ENCODE assay signal across 8 mouse cellular contexts in the genomic region with DNA sequence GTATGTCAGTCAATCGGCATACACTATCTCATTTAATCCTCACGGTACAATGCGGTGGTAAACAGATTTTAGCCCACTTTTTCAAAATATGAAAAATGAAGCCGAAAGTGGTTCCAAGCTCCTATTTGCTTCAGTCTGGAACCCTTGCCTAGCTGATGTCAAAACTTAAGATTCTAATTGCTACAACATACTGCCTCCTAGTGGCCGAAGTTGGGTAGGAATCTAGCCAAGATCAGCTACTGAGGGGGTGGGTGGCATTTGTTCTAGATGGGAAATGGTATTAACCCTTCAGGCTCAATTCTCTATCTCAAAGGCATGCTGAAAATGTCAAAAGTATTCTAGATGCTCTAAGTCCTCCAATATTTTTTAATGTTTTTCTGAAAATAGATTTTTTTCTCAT.
A peak's percentile ranks its signal among the peaks of the same experiment; 100 is the strongest.
DNase-seq lines count a peak whose midpoint lies in the region; ATAC-seq and TF ChIP-seq lines count a peak whose summit lies in the region.

No protein-coding gene starts in this region.

- WGBS in hindbrain, embryonic 14.5 days, result 60% methylated on average over 5 of the region's 5 CpGs
- 67% methylated on average over 5 of the region's 5 CpGs for WGBS in hindbrain, embryonic 12.5 days
- WGBS in thymus, adult 2 months, result 60% methylated on average over 5 of the region's 5 CpGs

- H3K4me1 ChIP-seq in hindbrain, embryonic 14.5 days (replicated peaks; ENCODE audit: control insufficient read depth, insufficient read depth, low read length), result no peaks in the 10 kb centered on the region
- H3K4me1 ChIP-seq in hindbrain, embryonic 12.5 days, result no peaks in the 10 kb centered on the region
- H3K4me1 ChIP-seq in E14TG2a.4 (replicated peaks; ENCODE audit: low read depth, low read length), result no peaks in the 10 kb centered on the region
- H3K4me1 ChIP-seq in testis, adult 2 months (ENCODE audit: control insufficient read depth, insufficient read depth, low read length), result no peaks in the 10 kb centered on the region
- H3K4me1 ChIP-seq in thymus, adult 2 months (replicated peaks; ENCODE audit: control insufficient read depth, insufficient read depth, low read length), result no peaks in the 10 kb centered on the region

- no peaks in the 10 kb centered on the region for H3K27me3 ChIP-seq in hindbrain, embryonic 14.5 days (ENCODE audit: control insufficient read depth, insufficient read depth, low read length)
- H3K27me3 ChIP-seq in hindbrain, embryonic 12.5 days, result no peaks in the 10 kb centered on the region
- no peaks in the 10 kb centered on the region for H3K27me3 ChIP-seq in E14TG2a.4 (ENCODE audit: insufficient read depth, low read length)
- peaks cover 2% of the 10 kb centered on the region for H3K27me3 ChIP-seq in Patski
- no peaks in the 10 kb centered on the region for H3K27me3 ChIP-seq in testis, adult 2 months (ENCODE audit: control insufficient read depth, insufficient read depth, low read length)
- H3K27me3 ChIP-seq in thymus, adult 2 months (ENCODE audit: control insufficient read depth, insufficient read depth, low read length), result no peaks in the 10 kb centered on the region

- ATAC-seq in hindbrain, embryonic 14.5 days (ENCODE audit: low FRiP score), result no peak
- no peak for ATAC-seq in hindbrain, embryonic 12.5 days (ENCODE audit: low FRiP score)
- no peak for ATAC-seq in Patski
- no peak for ATAC-seq in frontal cortex, adult (ENCODE audit: low TSS enrichment)

- POLR2A ChIA-PET in Patski (lab: Charles Lee), result no interaction called here

- H3K36me3 ChIP-seq in hindbrain, embryonic 14.5 days (replicated peaks; ENCODE audit: control insufficient read depth, insufficient read depth), result no peaks in the 10 kb centered on the region
- no peaks in the 10 kb centered on the region for H3K36me3 ChIP-seq in hindbrain, embryonic 12.5 days
- no peaks in the 10 kb centered on the region for H3K36me3 ChIP-seq in E14TG2a.4 (ENCODE audit: insufficient read depth, low read length)
- no peaks in the 10 kb centered on the region for H3K36me3 ChIP-seq in testis, adult 2 months (ENCODE audit: control insufficient read depth, insufficient read depth, low read length)
- no peaks in the 10 kb centered on the region for H3K36me3 ChIP-seq in thymus, adult 2 months (ENCODE audit: control insufficient read depth, insufficient read depth, low read length)

- in situ Hi-C loops in Patski (cut with MboI; ENCODE audit: low pct_unique_long_range_greater_than_20kb), result no loop called here

- H3K9ac ChIP-seq in hindbrain, embryonic 14.5 days, result no peak overlapping the region
- no peak overlapping the region for H3K9ac ChIP-seq in hindbrain, embryonic 12.5 days

- CTCF ChIA-PET in Patski (lab: Charles Lee), result no interaction called here

- H3K4me2 ChIP-seq in hindbrain, embryonic 14.5 days (replicated peaks), result no peak overlapping the region
- no peak overlapping the region for H3K4me2 ChIP-seq in hindbrain, embryonic 12.5 days (replicated peaks)

- peak; percentile 69 for DNase-seq in hindbrain, embryonic 14.5 days (ENCODE audit: low spot score)
- no peak for DNase-seq in Patski (ENCODE audit: low read depth, low spot score)
- DNase-seq in kidney, postnatal 4 days, result peak; percentile 42 to 47
- DNase-seq in thymus, adult 2 months, result no peak

- TF ChIP-seq CTCF in E14TG2a.4 (conservative IDR thresholded peaks at IDR 0.05; ENCODE audit: low read length) (peak; percentile 71), Patski (IDR thresholded peaks at IDR 0.05) (peak; percentile 25)
- peak; percentile 21; the same call in 1 of the 2 replicates for TF ChIP-seq CTCF in testis, adult 2 months (IDR thresholded peaks at IDR 0.05; ENCODE audit: control insufficient read depth, insufficient read depth, insufficient replicate concordance, low read depth, low read length)
- no peak for TF ChIP-seq CTCF in thymus, adult 2 months (IDR thresholded peaks at IDR 0.05; ENCODE audit: borderline replicate concordance, control insufficient read depth, extremely low read depth, insufficient read depth, low read length, poor library complexity)

- TF ChIP-seq POLR2A in testis, adult 2 months (IDR thresholded peaks at IDR 0.05; ENCODE audit: control insufficient read depth, low read depth, low read length), result no peak
- no peak for TF ChIP-seq POLR2A in thymus, adult 2 months (IDR thresholded peaks at IDR 0.05; ENCODE audit: control insufficient read depth, extremely low read depth, insufficient read depth, low read length, poor library complexity)

- H3K4me3 ChIP-seq in hindbrain, embryonic 14.5 days (replicated peaks; ENCODE audit: low read length), result no peak overlapping the region
- no peak overlapping the region for H3K4me3 ChIP-seq in hindbrain, embryonic 12.5 days
- H3K4me3 ChIP-seq in E14TG2a.4 (replicated peaks; ENCODE audit: low read length), result no peak overlapping the region
- no peak overlapping the region for H3K4me3 ChIP-seq in testis, adult 2 months (ENCODE audit: control insufficient read depth, low read depth, low read length)
- no peak overlapping the region for H3K4me3 ChIP-seq in thymus, adult 2 months (ENCODE audit: control insufficient read depth, insufficient read depth, low read length)

- H3K27ac ChIP-seq in hindbrain, embryonic 14.5 days, result no peak overlapping the region
- H3K27ac ChIP-seq in hindbrain, embryonic 12.5 days, result no peak overlapping the region
- H3K27ac ChIP-seq in testis, adult 2 months (ENCODE audit: control insufficient read depth, insufficient read depth, low read depth, low read length), result no peak overlapping the region
- H3K27ac ChIP-seq in thymus, adult 2 months (ENCODE audit: control insufficient read depth, insufficient read depth, low read length), result no peak overlapping the region

- H3K9me3 ChIP-seq in hindbrain, embryonic 14.5 days (ENCODE audit: control insufficient read depth, low read length), result no peaks in the 10 kb centered on the region
- H3K9me3 ChIP-seq in hindbrain, embryonic 12.5 days (replicated peaks), result no peaks in the 10 kb centered on the region
- H3K9me3 ChIP-seq in E14TG2a.4 (ENCODE audit: low read length), result no peaks in the 10 kb centered on the region

Comparison
In these comparisons a context has a peak if more than half of its experiments do, and no peak if none do; other contexts are left out.
1. DNase-seq: peak in hindbrain, embryonic 14.5 days (single experiment) and kidney, postnatal 4 days (2 of 2); none in Patski (single experiment) and thymus, adult 2 months (single experiment).